11 mouse cellular contexts compared by ENCODE assay signal in the genomic region with DNA sequence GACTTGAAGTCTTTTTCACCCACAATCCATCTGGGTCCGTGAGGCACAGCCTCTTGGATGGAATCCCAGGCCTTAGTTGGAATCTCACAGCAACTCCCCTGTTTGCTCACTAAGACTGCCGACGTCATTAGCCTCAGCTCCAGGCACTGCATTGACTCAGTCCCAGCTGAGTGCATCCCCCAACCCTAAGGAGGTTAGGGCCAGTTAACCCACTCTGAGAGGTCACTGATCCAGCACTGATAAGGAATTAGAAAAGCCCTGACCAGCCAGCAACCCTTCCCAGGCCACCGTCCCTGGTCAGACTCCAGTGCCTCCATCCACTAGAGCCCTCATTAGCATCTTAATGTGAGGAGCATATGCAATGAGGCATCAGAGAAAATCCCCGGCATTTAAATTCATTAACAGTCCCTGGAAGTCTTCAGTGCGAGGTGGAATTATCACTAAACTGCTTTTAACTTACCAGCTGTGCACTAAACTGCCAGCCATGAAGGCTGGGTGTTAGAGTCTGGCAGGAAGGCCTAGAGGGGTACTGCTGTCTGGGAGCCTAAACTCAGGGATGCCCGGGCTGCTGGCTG.
DNase-seq lines count a peak whose midpoint lies in the region; ATAC-seq and TF ChIP-seq lines count a peak whose summit lies in the region.
"Had no signal": no experiment of that assay in that cellular context is flagged by ENCODE, and none has a peak within 500 bp of the region (broad histone marks: within the 10 kb centered on the region; RNA-seq: fewer than 3 reads in every experiment).

No protein-coding gene starts in this region.

- DNase-seq in limb, embryonic 14.5 days (ENCODE audit: low spot score) = peak; percentile 18
- no peak for DNase-seq in limb, embryonic 10.5 days (ENCODE audit: low spot score)
- DNase-seq in frontal cortex, postnatal 10 days (ENCODE audit: low spot score in 2 of 2) = peak; percentile 36 to 48
- DNase-seq in left cerebral cortex, postnatal 14 days (ENCODE audit: low spot score in 2 of 2) = peak; percentile 63 to 80
- DNase-seq in right cerebral cortex, postnatal 25 days = peak; percentile 70
- DNase-seq in Muller cell, postnatal 12 days (ENCODE audit: inconsistent ontology term) = no peak
- no peak for DNase-seq in adrenal gland, postnatal 25 days
- DNase-seq in ovary, postnatal 36 days (ENCODE audit: low spot score) = no peak
- DNase-seq: cerebellum, adult 9-10 months; kidney, postnatal 36 days had no signal

- H3K9me3 ChIP-seq in limb, embryonic 14.5 days (ENCODE audit: control insufficient read depth, low read length) = no peaks in the 10 kb centered on the region
- no peaks in the 10 kb centered on the region for H3K9me3 ChIP-seq in limb, embryonic 10.5 days (replicated peaks)

- H3K4me2 ChIP-seq in limb, embryonic 14.5 days (replicated peaks; ENCODE audit: low read depth, low read length, severe bottlenecking) = no peak overlapping the region

- TF ChIP-seq POLR2A in limb, embryonic 14.5 days (IDR thresholded peaks at IDR 0.05; ENCODE audit: borderline replicate concordance, extremely low read depth, insufficient read depth, insufficient read length) = no peak

- H3K4me3 ChIP-seq in limb, embryonic 14.5 days (replicated peaks; ENCODE audit: low read length) = no peak overlapping the region
- no peak overlapping the region for H3K4me3 ChIP-seq in limb, embryonic 10.5 days

- no peaks in the 10 kb centered on the region for H3K36me3 ChIP-seq in limb, embryonic 14.5 days (ENCODE audit: control insufficient read depth, insufficient read depth, low read length)
- H3K36me3 ChIP-seq in limb, embryonic 10.5 days = no peaks in the 10 kb centered on the region

- no peak overlapping the region for H3K9ac ChIP-seq in limb, embryonic 14.5 days (ENCODE audit: low read depth, low read length, severe bottlenecking)

- H3K27ac ChIP-seq in limb, embryonic 14.5 days (replicated peaks; ENCODE audit: low read depth, low read length) = no peak overlapping the region
- H3K27ac ChIP-seq in limb, embryonic 10.5 days = no peak overlapping the region

- intact Hi-C loops in left cerebral cortex, postnatal 14 days (cut with DNase I) = no loop called here

- no peaks in the 10 kb centered on the region for H3K4me1 ChIP-seq in limb, embryonic 14.5 days (ENCODE audit: control insufficient read depth, insufficient read depth, low read length)
- H3K4me1 ChIP-seq in limb, embryonic 10.5 days = no peaks in the 10 kb centered on the region; the same call in 1 of the 2 replicates

- no peaks in the 10 kb centered on the region for H3K27me3 ChIP-seq in limb, embryonic 14.5 days (ENCODE audit: control insufficient read depth, insufficient read depth, low read length)
- H3K27me3 ChIP-seq in limb, embryonic 10.5 days (ENCODE audit: low read depth, poor library complexity, severe bottlenecking) = peaks cover 20% of the 10 kb centered on the region

- no peak for ATAC-seq in limb, embryonic 14.5 days (ENCODE audit: low FRiP score, low read depth)
- ATAC-seq: activated CD4-positive, CD25-positive, alpha-beta regulatory T cell, adult 4 months had no signal

- WGBS in limb, embryonic 14.5 days = 11% methylated on average over 7 of the region's 7 CpGs
- 17% methylated on average over 7 of the region's 7 CpGs for WGBS in limb, embryonic 10.5 days

Comparison
In these comparisons a context has a peak if more than half of its experiments do, and no peak if none do; other contexts are left out.
1. DNase-seq: peak in limb, embryonic 14.5 days (single experiment), frontal cortex, postnatal 10 days (2 of 2), left cerebral cortex, postnatal 14 days (2 of 2) and right cerebral cortex, postnatal 25 days (single experiment); none in limb, embryonic 10.5 days (single experiment), Muller cell, postnatal 12 days (single experiment), adrenal gland, postnatal 25 days (single experiment) and ovary, postnatal 36 days (single experiment).